Mouse (Mus musculus) ovary, adult 18-20 months (tissue): ENCODE results near the gene Tsen2.
A peak's percentile ranks its signal among the peaks of the same experiment; 100 is the strongest.

ENCODE experiments used
- DNase-seq: peaks from one replicate; pipeline ENCODE4 v3.0.0; 2022; ENCODE audit warnings: low spot score, mixed read lengths

Gene Tsen2

GRCm38 (mm10) chr6:115544442-115544970 is at the start of gene Tsen2:
Tsen2 (plus strand) TSS chr6:115544664.
- DNase-seq, result peak; percentile 93

GRCm38 (mm10) chr6:115499540-115499939 is 44.9 kb upstream of the Tsen2 start:
- DNase-seq, result no peak

GRCm38 (mm10) chr6:115500234-115500633 is 44.2 kb upstream of the Tsen2 start:
- no peak for DNase-seq

- DNase-seq, result peak; percentile 33
Measured at GRCm38 (mm10) chr6:115501131-115501530, 43.3 kb upstream of the Tsen2 start.

- DNase-seq, result no peak
Measured at GRCm38 (mm10) chr6:115503038-115503437, 41.4 kb upstream of the Tsen2 start.

GRCm38 (mm10) chr6:115503549-115504159 is 40.8 kb upstream of the Tsen2 start:
- no peak for DNase-seq

GRCm38 (mm10) chr6:115504160-115504558 is 40.3 kb upstream of the Tsen2 start:
- DNase-seq, result no peak

GRCm38 (mm10) chr6:115504915-115505314 is 39.5 kb upstream of the Tsen2 start:
- no peak for DNase-seq

GRCm38 (mm10) chr6:115506425-115506824 is 38.0 kb upstream of the Tsen2 start:
- DNase-seq, result no peak

- DNase-seq, result no peak
Measured at GRCm38 (mm10) chr6:115511447-115511846, 33.0 kb upstream of the Tsen2 start.

GRCm38 (mm10) chr6:115513207-115513606 is 31.3 kb upstream of the Tsen2 start:
- no peak for DNase-seq

GRCm38 (mm10) chr6:115517904-115518303 is 26.6 kb upstream of the Tsen2 start:
- DNase-seq, result no peak

- DNase-seq, result no peak
Measured at GRCm38 (mm10) chr6:115518352-115518751, 26.1 kb upstream of the Tsen2 start.

GRCm38 (mm10) chr6:115519275-115519699 is 25.2 kb upstream of the Tsen2 start:
- DNase-seq, result no peak

- no peak for DNase-seq
Measured at GRCm38 (mm10) chr6:115521923-115522322, 22.5 kb upstream of the Tsen2 start.

- no peak for DNase-seq
Measured at GRCm38 (mm10) chr6:115522691-115523146, 21.7 kb upstream of the Tsen2 start.

GRCm38 (mm10) chr6:115523201-115523600 is 21.3 kb upstream of the Tsen2 start:
- DNase-seq, result peak; percentile 24

GRCm38 (mm10) chr6:115524449-115524990 is 19.9 kb upstream of the Tsen2 start:
- DNase-seq, result no peak

GRCm38 (mm10) chr6:115527418-115527817 is 17.0 kb upstream of the Tsen2 start:
- no peak for DNase-seq

GRCm38 (mm10) chr6:115528372-115528771 is 16.1 kb upstream of the Tsen2 start:
- no peak for DNase-seq

- DNase-seq, result no peak
Measured at GRCm38 (mm10) chr6:115534617-115535016, 9.8 kb upstream of the Tsen2 start.

- no peak for DNase-seq
Measured at GRCm38 (mm10) chr6:115536169-115536568, 8.3 kb upstream of the Tsen2 start.

GRCm38 (mm10) chr6:115538645-115539429 is 5.6 kb upstream of the Tsen2 start:
- peak; percentile 55 for DNase-seq
